Mouse (Mus musculus): ENCODE results near the gene Sh2b3. TPM values are rescaled to one million over a fixed set of nuclear protein-coding genes. Genes with fewer than 3 reads are reported as not detected.

Gene Sh2b3
- polyA plus RNA-seq, 1 experiment = 88.1 TPM

GRCm38 (mm10) chr5:121818862-121819261 is 18.6 kb downstream of the Sh2b3 start:
- Histone ChIP-seq H3K4me1 (ENCODE audit: control insufficient read depth, insufficient read depth, insufficient read length, low read length) (peaks cover 26% of the 10 kb centered on the region; the same call in 1 of the 2 replicates), H3K27me3 (ENCODE audit: control insufficient read depth, insufficient read depth, low read length) (no peaks in the 10 kb centered on the region), H3K27ac (ENCODE audit: insufficient read depth, low read depth, low read length) (no peak overlapping the region), H3K36me3 (ENCODE audit: control insufficient read depth, insufficient read depth, low read length) (peaks cover 54% of the 10 kb centered on the region), H3K4me3 (ENCODE audit: low read depth, low read length) (no peak overlapping the region)
- TF ChIP-seq POLR2A (IDR thresholded peaks at IDR 0.05; ENCODE audit: low read depth, low read length) = no peak
- no peak for TF ChIP-seq CTCF (IDR thresholded peaks at IDR 0.05; ENCODE audit: extremely low read depth, insufficient read length, insufficient replicate concordance, low read depth, low read length)
- WGBS = 84% methylated on average over 4 of the region's 4 CpGs

GRCm38 (mm10) chr5:121818401-121818800 is 19.0 kb downstream of the Sh2b3 start:
- Histone ChIP-seq H3K36me3 (ENCODE audit: control insufficient read depth, insufficient read depth, low read length) (peaks cover 57% of the 10 kb centered on the region), H3K4me1 (ENCODE audit: control insufficient read depth, insufficient read depth, insufficient read length, low read length) (peaks cover 26% of the 10 kb centered on the region; the same call in 1 of the 2 replicates), H3K27ac (ENCODE audit: insufficient read depth, low read depth, low read length) (no peak overlapping the region), H3K27me3 (ENCODE audit: control insufficient read depth, insufficient read depth, low read length) (no peaks in the 10 kb centered on the region), H3K4me3 (ENCODE audit: low read depth, low read length) (no peak overlapping the region)
- WGBS = 90% methylated on average over 7 of the region's 7 CpGs
- no peak for TF ChIP-seq CTCF (IDR thresholded peaks at IDR 0.05; ENCODE audit: extremely low read depth, insufficient read length, insufficient replicate concordance, low read depth, low read length)
- no peak for TF ChIP-seq POLR2A (IDR thresholded peaks at IDR 0.05; ENCODE audit: low read depth, low read length)

GRCm38 (mm10) chr5:121817551-121817950 is 19.9 kb downstream of the Sh2b3 start:
- TF ChIP-seq POLR2A (IDR thresholded peaks at IDR 0.05; ENCODE audit: low read depth, low read length) (no peak), CTCF (IDR thresholded peaks at IDR 0.05; ENCODE audit: extremely low read depth, insufficient read length, insufficient replicate concordance, low read depth, low read length) (no peak)
- Histone ChIP-seq H3K27ac (ENCODE audit: insufficient read depth, low read depth, low read length) (no peak overlapping the region), H3K4me3 (ENCODE audit: low read depth, low read length) (no peak overlapping the region), H3K36me3 (ENCODE audit: control insufficient read depth, insufficient read depth, low read length) (peaks cover 63% of the 10 kb centered on the region), H3K27me3 (ENCODE audit: control insufficient read depth, insufficient read depth, low read length) (no peaks in the 10 kb centered on the region), H3K4me1 (ENCODE audit: control insufficient read depth, insufficient read depth, insufficient read length, low read length) (peaks cover 26% of the 10 kb centered on the region; the same call in 1 of the 2 replicates)
- WGBS = 80% methylated on average over 9 of the region's 9 CpGs

- no peak overlapping the region for H3K4me3 ChIP-seq (ENCODE audit: low read depth, low read length)
- H3K27me3 ChIP-seq (ENCODE audit: control insufficient read depth, insufficient read depth, low read length) = no peaks in the 10 kb centered on the region
- WGBS = 92% methylated on average over 2 of the region's 2 CpGs
- peaks cover 70% of the 10 kb centered on the region for H3K36me3 ChIP-seq (ENCODE audit: control insufficient read depth, insufficient read depth, low read length)
- H3K4me1 ChIP-seq (ENCODE audit: control insufficient read depth, insufficient read depth, insufficient read length, low read length) = peaks cover 24% of the 10 kb centered on the region; the same call in 1 of the 2 replicates
- TF ChIP-seq CTCF (IDR thresholded peaks at IDR 0.05; ENCODE audit: extremely low read depth, insufficient read length, insufficient replicate concordance, low read depth, low read length) = no peak
- no peak overlapping the region for H3K27ac ChIP-seq (ENCODE audit: insufficient read depth, low read depth, low read length)
Measured at GRCm38 (mm10) chr5:121816611-121817010, 20.8 kb downstream of the Sh2b3 start.

- 83% methylated on average over 8 of the region's 8 CpGs for WGBS
- no peak for TF ChIP-seq CTCF (IDR thresholded peaks at IDR 0.05; ENCODE audit: extremely low read depth, insufficient read length, insufficient replicate concordance, low read depth, low read length)
- peaks cover 71% of the 10 kb centered on the region for H3K36me3 ChIP-seq (ENCODE audit: control insufficient read depth, insufficient read depth, low read length)
- no peak overlapping the region for H3K4me3 ChIP-seq (ENCODE audit: low read depth, low read length)
- H3K4me1 ChIP-seq (ENCODE audit: control insufficient read depth, insufficient read depth, insufficient read length, low read length) = peaks cover 19% of the 10 kb centered on the region; the same call in 1 of the 2 replicates
- H3K27ac ChIP-seq (ENCODE audit: insufficient read depth, low read depth, low read length) = no peak overlapping the region
- H3K27me3 ChIP-seq (ENCODE audit: control insufficient read depth, insufficient read depth, low read length) = no peaks in the 10 kb centered on the region
Measured at GRCm38 (mm10) chr5:121815867-121816380, 21.5 kb downstream of the Sh2b3 start.

GRCm38 (mm10) chr5:121815067-121815466 is 22.4 kb downstream of the Sh2b3 start:
- peaks cover 12% of the 10 kb centered on the region; the same call in 1 of the 2 replicates for H3K4me1 ChIP-seq (ENCODE audit: control insufficient read depth, insufficient read depth, insufficient read length, low read length)
- no peaks in the 10 kb centered on the region for H3K27me3 ChIP-seq (ENCODE audit: control insufficient read depth, insufficient read depth, low read length)
- H3K4me3 ChIP-seq (ENCODE audit: low read depth, low read length) = no peak overlapping the region
- H3K27ac ChIP-seq (ENCODE audit: insufficient read depth, low read depth, low read length) = no peak overlapping the region
- 33% methylated on average over 3 of the region's 3 CpGs for WGBS
- H3K36me3 ChIP-seq (ENCODE audit: control insufficient read depth, insufficient read depth, low read length) = peaks cover 73% of the 10 kb centered on the region
- TF ChIP-seq POLR2A (IDR thresholded peaks at IDR 0.05; ENCODE audit: low read depth, low read length) (no peak), CTCF (IDR thresholded peaks at IDR 0.05; ENCODE audit: extremely low read depth, insufficient read length, insufficient replicate concordance, low read depth, low read length) (peak; percentile 44; the same call in 1 of the 2 replicates)

GRCm38 (mm10) chr5:121813744-121814143 is 23.7 kb downstream of the Sh2b3 start:
- no peak overlapping the region for H3K27ac ChIP-seq (ENCODE audit: insufficient read depth, low read depth, low read length)
- 92% methylated on average over 10 of the region's 10 CpGs for WGBS

More at GRCm38 (mm10) chr5:121813744-121814143, 23.7 kb downstream of the Sh2b3 start:
- H3K4me1 ChIP-seq (ENCODE audit: control insufficient read depth, insufficient read depth, insufficient read length, low read length) = 0 out of 2 replicates have a peak, but pooled peaks cover 4% of the 10 kb centered on the region
- no peaks in the 10 kb centered on the region for H3K27me3 ChIP-seq (ENCODE audit: control insufficient read depth, insufficient read depth, low read length)
- no peak overlapping the region for H3K4me3 ChIP-seq (ENCODE audit: low read depth, low read length)
- H3K36me3 ChIP-seq (ENCODE audit: control insufficient read depth, insufficient read depth, low read length) = peaks cover 73% of the 10 kb centered on the region
- no peak for TF ChIP-seq POLR2A (IDR thresholded peaks at IDR 0.05; ENCODE audit: low read depth, low read length)
- TF ChIP-seq CTCF (IDR thresholded peaks at IDR 0.05; ENCODE audit: extremely low read depth, insufficient read length, insufficient replicate concordance, low read depth, low read length) = no peak

All from small intestine, adult 2 months (tissue).